Mouse (Mus musculus) embryo, embryonic 11 days (tissue): ENCODE results near the gene Cfap77.

Source experiments
- DNase-seq: peaks from one replicate; pipeline ENCODE4 v3.0.0-alpha.2; 2015

Gene Cfap77

GRCm38 (mm10) chr2:29046151-29046550 is 8.7 kb downstream of the Cfap77 start:
- DNase-seq: peak; percentile 53

GRCm38 (mm10) chr2:29042124-29042523 is 12.7 kb downstream of the Cfap77 start:
- no peak for DNase-seq

DNA sequence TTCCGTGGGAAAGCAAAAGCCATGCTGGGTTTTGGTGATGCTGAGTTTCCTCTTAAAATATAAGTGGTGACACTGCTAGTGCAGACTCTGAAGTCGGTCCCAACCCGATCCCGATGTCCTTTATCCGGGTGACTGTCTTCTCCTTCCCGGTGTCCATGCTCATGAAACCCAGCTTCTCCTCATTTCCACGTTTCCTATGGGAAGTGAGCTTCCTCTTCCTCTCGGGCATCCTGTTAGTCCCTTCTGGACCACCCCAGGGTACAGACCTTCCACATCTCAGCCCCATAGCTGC is 13.4 kb downstream of the Cfap77 start:
- DNase-seq: no peak

GRCm38 (mm10) chr2:29040594-29041476 is 14.0 kb downstream of the Cfap77 start:
- DNase-seq: no peak

- DNase-seq: no peak
These were observed 15.1 kb downstream of the Cfap77 start for GRCm38 (mm10) chr2:29039741-29040140.

DNA sequence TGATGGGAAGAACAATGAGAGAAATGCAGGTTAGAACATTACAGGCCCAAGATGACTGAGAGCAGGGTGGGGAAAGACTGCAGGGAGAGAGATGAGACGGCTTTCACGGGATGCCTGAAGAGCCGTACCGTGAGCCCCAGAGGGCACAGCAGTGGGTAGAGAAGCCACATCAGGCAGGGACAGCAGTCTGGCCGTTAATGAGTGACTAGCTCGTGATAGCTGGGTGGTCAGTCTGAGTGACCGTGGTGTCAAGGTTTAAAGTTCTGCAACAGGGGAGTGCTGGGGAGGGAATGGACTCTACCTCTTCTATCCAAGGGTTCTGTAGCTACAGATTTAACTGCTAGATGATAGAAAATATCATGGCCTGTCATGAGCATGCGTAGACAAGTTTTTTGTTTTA is 19.2 kb downstream of the Cfap77 start:
- no peak for DNase-seq

DNA sequence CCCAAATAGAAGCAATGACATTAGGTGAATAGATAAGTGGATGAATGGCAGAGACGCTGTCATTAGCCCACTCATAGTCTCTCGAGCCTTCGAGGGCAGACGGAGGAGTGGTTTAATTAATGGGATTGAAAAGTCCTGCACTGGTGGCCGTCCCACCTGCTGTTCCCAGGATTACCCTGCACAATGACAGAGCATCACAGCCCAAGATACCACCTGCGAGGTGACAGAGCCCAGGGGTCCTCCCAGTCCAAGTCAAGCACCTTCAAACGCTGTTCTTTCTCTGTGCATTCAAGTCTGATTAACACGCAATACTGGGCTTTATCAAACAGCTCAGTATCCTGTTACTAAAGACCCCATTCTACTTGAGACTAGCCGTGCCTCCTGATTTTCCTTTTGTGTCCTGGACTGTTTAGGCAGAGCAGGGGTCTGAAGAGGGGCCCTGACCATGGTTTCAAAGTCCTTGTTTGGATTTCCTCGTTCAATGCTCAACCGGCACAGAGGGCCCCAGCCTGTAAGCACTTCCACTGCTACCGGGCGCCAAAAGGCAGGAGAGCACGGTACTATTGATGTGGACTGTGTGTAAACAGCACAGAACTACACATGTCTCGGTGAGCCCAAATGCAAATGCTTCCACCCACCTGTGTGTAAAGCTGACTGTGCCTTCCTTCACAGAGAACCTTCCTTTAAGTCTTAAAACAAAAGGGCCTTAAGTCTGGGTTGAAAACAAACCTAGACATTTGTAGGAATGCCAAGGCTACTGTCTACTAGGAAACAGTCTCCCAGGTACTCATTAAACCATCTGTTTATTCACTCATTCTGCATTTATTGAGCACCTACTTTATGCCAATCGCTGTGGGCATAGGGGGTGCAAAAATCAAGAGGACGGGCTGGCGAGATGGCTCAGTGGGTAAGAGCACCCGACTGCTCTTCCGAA is 20.1 kb downstream of the Cfap77 start:
- no peak for DNase-seq

DNA sequence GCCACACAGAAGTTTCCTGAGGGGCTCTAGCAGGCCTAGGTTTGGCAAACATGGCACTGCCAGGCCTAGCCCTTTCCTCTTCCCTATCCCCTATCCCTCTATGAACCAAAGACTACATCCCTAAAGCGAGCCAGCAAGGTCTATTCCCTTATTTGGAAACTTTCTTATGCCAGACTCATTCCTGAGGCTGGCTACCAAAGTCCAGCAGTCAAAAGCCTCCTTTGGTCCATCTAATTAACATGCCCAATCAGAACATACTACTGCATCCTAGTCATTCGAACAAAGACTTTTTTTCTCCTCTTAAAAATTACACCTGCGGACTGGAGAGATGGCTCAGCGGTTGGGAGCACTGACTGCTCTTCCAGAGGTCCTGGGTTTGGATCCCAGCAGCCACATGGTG is 22.9 kb downstream of the Cfap77 start:
- DNase-seq: no peak

GRCm38 (mm10) chr2:29030048-29030734 is 24.7 kb downstream of the Cfap77 start:
- no peak for DNase-seq

DNA sequence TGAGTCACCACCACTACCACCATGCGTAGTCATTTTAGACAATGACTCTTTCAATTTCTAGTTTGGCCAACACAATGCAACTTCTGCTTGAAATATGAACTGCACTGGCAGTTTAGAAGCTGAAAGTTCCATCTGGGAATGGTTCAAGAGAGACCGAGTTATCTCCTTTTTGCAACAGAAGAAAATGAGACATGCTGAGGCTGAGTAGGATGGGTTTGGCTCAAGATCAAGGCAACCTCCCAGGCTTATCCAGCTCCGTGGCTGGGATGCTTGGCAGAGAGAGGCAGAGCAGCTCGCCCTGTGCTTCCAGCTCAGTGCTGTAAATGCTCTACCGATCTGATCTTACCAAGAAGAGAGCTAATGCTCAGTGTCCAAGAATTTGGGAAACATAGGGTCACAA is 29.6 kb downstream of the Cfap77 start:
- DNase-seq: no peak

DNA sequence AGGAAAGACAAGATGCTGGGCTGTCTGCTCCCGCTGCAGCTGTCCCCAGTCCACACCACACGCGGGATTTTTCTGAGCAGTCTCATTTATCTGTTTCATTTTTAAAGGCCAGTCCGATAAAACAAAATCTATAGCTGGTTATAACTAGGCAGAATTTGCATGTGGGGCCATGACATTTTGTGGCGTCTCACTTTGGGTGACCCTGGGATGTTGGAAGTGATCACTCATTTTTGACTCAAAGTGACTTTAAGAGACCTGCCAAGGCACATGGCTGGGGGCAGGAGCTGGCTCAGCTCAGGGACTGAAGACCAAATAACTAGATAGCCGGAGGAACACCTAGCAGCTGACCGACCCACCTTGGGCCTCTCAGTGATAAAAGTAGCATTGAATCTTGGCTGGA is 31.9 kb downstream of the Cfap77 start:
- no peak for DNase-seq

DNA sequence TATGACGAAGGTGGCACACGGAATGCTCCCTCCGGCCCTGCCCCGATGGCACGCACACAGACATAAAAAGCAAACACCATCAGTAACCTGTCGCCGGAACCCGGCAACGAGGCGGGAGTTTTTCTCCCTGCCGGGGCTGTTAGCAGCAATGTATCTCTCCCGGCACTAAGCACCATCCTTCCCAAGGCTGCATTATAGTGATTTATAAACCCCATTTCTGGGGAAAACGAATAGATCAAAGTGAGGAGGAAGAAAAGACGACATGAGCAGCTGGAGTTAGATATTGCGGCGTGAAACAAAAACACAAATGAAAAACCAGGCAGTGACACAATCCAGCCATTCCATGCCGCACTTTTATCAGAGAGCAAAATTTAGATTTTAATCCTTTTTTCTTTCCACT is 33.8 kb downstream of the Cfap77 start:
- no peak for DNase-seq

DNA sequence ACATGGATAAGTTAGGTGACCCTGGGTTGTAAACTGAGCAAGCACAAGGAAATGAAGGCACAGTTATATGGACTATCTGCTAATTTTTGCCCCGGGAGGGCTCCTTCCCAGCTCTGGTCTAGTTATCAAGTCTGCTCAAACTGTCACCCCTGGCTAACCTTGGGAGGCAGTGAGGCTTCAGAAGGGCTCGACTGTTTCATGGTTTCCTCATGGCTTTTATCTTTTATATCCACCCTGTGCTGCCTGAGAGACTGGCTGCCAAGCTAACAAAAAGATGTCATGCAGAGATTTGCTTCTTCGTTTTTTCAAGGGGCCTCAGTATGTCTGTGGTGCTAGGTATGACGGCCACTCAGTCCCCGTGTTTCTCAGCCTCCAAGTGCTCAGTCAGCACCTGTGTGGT is 36.2 kb downstream of the Cfap77 start:
- DNase-seq: no peak

- peak; percentile 75 for DNase-seq
These were observed 38.0 kb downstream of the Cfap77 start for GRCm38 (mm10) chr2:29016599-29017587.

GRCm38 (mm10) chr2:29012523-29012922 is 42.3 kb downstream of the Cfap77 start:
- no peak for DNase-seq

- DNase-seq: no peak
These were observed 47.2 kb downstream of the Cfap77 start for GRCm38 (mm10) chr2:29007656-29008055.

GRCm38 (mm10) chr2:29006455-29007034 is 48.3 kb downstream of the Cfap77 start:
- no peak for DNase-seq

- DNase-seq: no peak
These were observed 50.8 kb downstream of the Cfap77 start for GRCm38 (mm10) chr2:29004037-29004436.

- no peak for DNase-seq
These were observed 56.6 kb downstream of the Cfap77 start for GRCm38 (mm10) chr2:28998246-28998645.

DNA sequence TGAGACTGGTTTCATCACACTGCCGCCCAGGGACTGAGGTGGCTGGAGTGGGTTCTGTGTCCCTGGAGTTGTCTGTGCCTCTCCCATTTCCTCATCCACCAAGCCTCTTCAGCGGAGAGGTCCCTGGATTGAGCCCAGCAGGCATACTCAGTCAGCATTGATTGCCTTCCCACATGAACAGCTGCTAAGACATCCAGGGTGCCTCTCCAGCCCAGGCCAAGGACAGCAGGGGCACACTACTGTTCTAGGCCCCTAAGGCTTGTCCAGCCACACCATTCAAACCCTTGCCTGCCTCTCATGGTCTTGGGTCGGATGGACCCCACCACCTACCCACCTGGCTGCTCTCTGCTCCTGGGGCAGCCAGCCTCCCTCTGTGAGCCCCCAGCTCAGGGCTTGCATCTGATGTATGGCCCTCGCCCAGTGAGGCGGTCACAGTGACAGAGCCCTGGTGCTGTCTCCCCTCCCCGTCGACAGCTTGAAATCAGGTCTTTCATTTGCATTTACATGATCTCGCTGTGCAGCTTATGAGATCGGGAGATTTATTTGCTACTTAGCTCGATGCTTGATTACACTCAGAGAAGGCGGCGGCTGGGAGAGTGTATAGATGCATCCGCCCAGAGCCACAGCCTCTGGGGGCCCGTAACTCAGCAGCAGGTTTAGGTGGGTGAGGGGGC is 57.6 kb downstream of the Cfap77 start:
- no peak for DNase-seq

GRCm38 (mm10) chr2:28995436-28995835 is 59.4 kb downstream of the Cfap77 start:
- DNase-seq: no peak
